Mouse (Mus musculus) neural tube, postnatal 0 days (tissue): ENCODE results near the gene Ccnd3. TPM values are rescaled to one million over a fixed set of nuclear protein-coding genes. Genes with fewer than 3 reads are reported as not detected.

ENCODE experiments used
- polyA plus RNA-seq: library from polyadenylated mRNA; unstranded; fragments of >200 nt; fragmentation: Nextera tagmentation; extraction: Ambion mirVana; gene quantifications from 2 replicates; pipeline ENCODE4 v1.2.1, GENCODE M21; 2015

The Ccnd3 gene
- 90.0 and 95.2 TPM in 2 replicates for polyA plus RNA-seq

GRCm38 (mm10) chr17:47504941-47505346, at the start of gene Ccnd3:
Gene Ccnd3 (plus strand): TSS chr17:47505051.

GRCm38 (mm10) chr17:47501946-47502706, 2.7 kb upstream of the Ccnd3 start, which contains the start of gene Taf8:
Gene Taf8 (minus strand): TSS chr17:47502292.

GRCm38 (mm10) chr17:47610849-47611660, 106.2 kb downstream of the Ccnd3 start, which contains the start of the genes Bysl, Med20 and Gm20517:
Gene Bysl (minus strand): TSS chr17:47611492.
Gene Med20 (plus strand): TSS chr17:47611582.
Gene Gm20517 (plus strand): TSS chr17:47611589.

GRCm38 (mm10) chr17:47630678-47631065, 125.8 kb downstream of the Ccnd3 start, which contains the start of gene Usp49:
Gene Usp49 (plus strand): TSS chr17:47630690.

Other genes with a start within 250 kb of the Ccnd3 start
- 78.8 and 79.4 TPM in 2 replicates for gene Mrps10, start 136.2 kb upstream of the Ccnd3 start, polyA plus RNA-seq
- 0.32 and 0.36 TPM in 2 replicates for gene Guca1b, start 119.7 kb upstream of the Ccnd3 start, polyA plus RNA-seq
- 0.90 and 1.3 TPM in 2 replicates for gene Guca1a, start 104.5 kb upstream of the Ccnd3 start, polyA plus RNA-seq
- 0.18 TPM in 1 of 2 replicates, not detected in the other for gene AI661453, start 68.4 kb upstream of the Ccnd3 start, polyA plus RNA-seq
- 0.20 and 0.36 TPM in 2 replicates for gene 1700001C19Rik, start 67.7 kb upstream of the Ccnd3 start, polyA plus RNA-seq
- gene Taf8, start 2.8 kb upstream of the Ccnd3 start, polyA plus RNA-seq, result 14.1 and 15.8 TPM in 2 replicates
- gene Bysl, start 106.4 kb downstream of the Ccnd3 start, polyA plus RNA-seq, result 26.5 and 28.5 TPM in 2 replicates
- 26.2 and 28.7 TPM in 2 replicates for gene Med20, start 106.5 kb downstream of the Ccnd3 start, polyA plus RNA-seq
- gene Gm20517, start 106.5 kb downstream of the Ccnd3 start, polyA plus RNA-seq, result 2.8 and 3.3 TPM in 2 replicates
- 6.2 and 6.9 TPM in 2 replicates for gene Usp49, start 125.6 kb downstream of the Ccnd3 start, polyA plus RNA-seq
- gene Tomm6, start 183.3 kb downstream of the Ccnd3 start, polyA plus RNA-seq, result 344 and 393 TPM in 2 replicates
- 68.5 and 73.2 TPM in 2 replicates for gene Frs3, start 184.0 kb downstream of the Ccnd3 start, polyA plus RNA-seq
- gene Gm21981, start 189.4 kb downstream of the Ccnd3 start, polyA plus RNA-seq, result 1.2 and 1.5 TPM in 2 replicates
- 1.4 and 2.4 TPM in 2 replicates for gene Prickle4, start 189.7 kb downstream of the Ccnd3 start, polyA plus RNA-seq
- 0.33 and 0.36 TPM in 2 replicates for gene Pgc, start 221.8 kb downstream of the Ccnd3 start, polyA plus RNA-seq
- gene Tfeb, start 232.0 kb downstream of the Ccnd3 start, polyA plus RNA-seq, result 7.9 and 9.6 TPM in 2 replicates